14 mouse cellular contexts compared by ENCODE assay signal in genomic region chr17:49172800-49173150, GRCm38 (mm10).
DNase-seq lines count a peak whose midpoint lies in the region; ATAC-seq lines count a peak whose summit lies in the region.
"Had no signal": no experiment of that assay in that cellular context is flagged by ENCODE, and none has a peak within 500 bp of the region (broad histone marks: within the 10 kb centered on the region; RNA-seq: fewer than 3 reads in every experiment).

No protein-coding gene starts in this region.

- H3K36me3 ChIP-seq in forebrain, embryonic 13.5 days (ENCODE audit: poor library complexity, severe bottlenecking): no peaks in the 10 kb centered on the region
- H3K36me3 ChIP-seq in forebrain, embryonic 12.5 days (replicated peaks): no peaks in the 10 kb centered on the region
- no peaks in the 10 kb centered on the region for H3K36me3 ChIP-seq in neural tube, embryonic 11.5 days (ENCODE audit: control insufficient read depth, insufficient read depth, low read length)
- no peaks in the 10 kb centered on the region for H3K36me3 ChIP-seq in neural tube, embryonic 12.5 days
- H3K36me3 ChIP-seq in kidney, embryonic 16.5 days (ENCODE audit: insufficient read depth, low read length): no peaks in the 10 kb centered on the region
- no peaks in the 10 kb centered on the region for H3K36me3 ChIP-seq in kidney, embryonic 14.5 days (ENCODE audit: control insufficient read depth, insufficient read depth, low read length)
- H3K36me3 ChIP-seq: kidney, embryonic 15.5 days had no signal

- 0 out of 2 replicates have a peak overlapping the region, but pooled peaks have one; percentile 51 for H3K9ac ChIP-seq in forebrain, embryonic 13.5 days
- no peak overlapping the region for H3K9ac ChIP-seq in forebrain, embryonic 12.5 days
- no peak overlapping the region for H3K9ac ChIP-seq in neural tube, embryonic 11.5 days (ENCODE audit: low read length)
- no peak overlapping the region for H3K9ac ChIP-seq in neural tube, embryonic 12.5 days
- H3K9ac ChIP-seq in kidney, embryonic 16.5 days (replicated peaks; ENCODE audit: low read length): no peak overlapping the region
- H3K9ac ChIP-seq in kidney, embryonic 14.5 days (ENCODE audit: low read depth, low read length): no peak overlapping the region
- H3K9ac ChIP-seq: kidney, embryonic 15.5 days had no signal

- ATAC-seq in forebrain, embryonic 13.5 days: peak; percentile 3; the same call in 1 of the 2 replicates
- ATAC-seq in forebrain, embryonic 12.5 days (ENCODE audit: low FRiP score): no peak
- ATAC-seq in neural tube, embryonic 11.5 days (ENCODE audit: insufficient read depth, low FRiP score, low TSS enrichment): no peak
- ATAC-seq in neural tube, embryonic 12.5 days (ENCODE audit: low FRiP score, low read depth): no peak
- no peak for ATAC-seq in kidney, embryonic 16.5 days (ENCODE audit: low FRiP score, low TSS enrichment)
- no peak for ATAC-seq in kidney, embryonic 14.5 days (ENCODE audit: low FRiP score, low TSS enrichment)

- H3K4me1 ChIP-seq in forebrain, embryonic 13.5 days: peaks cover 21% of the 10 kb centered on the region
- H3K4me1 ChIP-seq in forebrain, embryonic 12.5 days: peaks cover 16% of the 10 kb centered on the region
- no peaks in the 10 kb centered on the region; the same call in 1 of the 2 replicates for H3K4me1 ChIP-seq in neural tube, embryonic 11.5 days (ENCODE audit: control insufficient read depth, insufficient read depth, low read length)
- H3K4me1 ChIP-seq in neural tube, embryonic 12.5 days: peaks cover 18% of the 10 kb centered on the region
- peaks cover 12% of the 10 kb centered on the region; the same call in 1 of the 2 replicates for H3K4me1 ChIP-seq in kidney, embryonic 16.5 days (ENCODE audit: insufficient read depth, low read length)
- peaks cover 10% of the 10 kb centered on the region; the same call in 1 of the 2 replicates for H3K4me1 ChIP-seq in kidney, embryonic 14.5 days (ENCODE audit: control insufficient read depth, insufficient read depth, low read length)

- no peak overlapping the region for H3K4me3 ChIP-seq in forebrain, embryonic 13.5 days
- no peak overlapping the region for H3K4me3 ChIP-seq in forebrain, embryonic 12.5 days (replicated peaks)
- H3K4me3 ChIP-seq in neural tube, embryonic 11.5 days (ENCODE audit: low read depth, low read length): no peak overlapping the region
- no peak overlapping the region for H3K4me3 ChIP-seq in neural tube, embryonic 12.5 days
- no peak overlapping the region for H3K4me3 ChIP-seq in kidney, embryonic 16.5 days (ENCODE audit: low read length)
- no peak overlapping the region for H3K4me3 ChIP-seq in kidney, embryonic 14.5 days (ENCODE audit: low read length)
- H3K4me3 ChIP-seq: myocyte had no signal

- H3K4me2 ChIP-seq in forebrain, embryonic 13.5 days: no peak overlapping the region
- no peak overlapping the region for H3K4me2 ChIP-seq in forebrain, embryonic 12.5 days
- H3K4me2 ChIP-seq in neural tube, embryonic 11.5 days (ENCODE audit: low read depth): no peak overlapping the region
- peak overlapping the region; percentile 70 for H3K4me2 ChIP-seq in neural tube, embryonic 12.5 days (replicated peaks)
- no peak overlapping the region for H3K4me2 ChIP-seq in kidney, embryonic 16.5 days (replicated peaks; ENCODE audit: low read depth, low read length)
- no peak overlapping the region for H3K4me2 ChIP-seq in kidney, embryonic 14.5 days (replicated peaks; ENCODE audit: low read depth, low read length)

- WGBS in forebrain, embryonic 13.5 days: 60% methylated on average over 8 of the region's 8 CpGs
- WGBS in forebrain, embryonic 12.5 days: 59% methylated on average over 8 of the region's 8 CpGs
- 51% methylated on average over 8 of the region's 8 CpGs for WGBS in neural tube, embryonic 11.5 days
- WGBS in neural tube, embryonic 12.5 days: 52% methylated on average over 8 of the region's 8 CpGs
- 68% methylated on average over 8 of the region's 8 CpGs for WGBS in kidney, embryonic 16.5 days
- WGBS in kidney, embryonic 14.5 days: 65% methylated on average over 8 of the region's 8 CpGs

- H3K27me3 ChIP-seq in forebrain, embryonic 13.5 days: peaks cover 4% of the 10 kb centered on the region; the same call in 1 of the 2 replicates
- H3K27me3 ChIP-seq in forebrain, embryonic 12.5 days: peaks cover 14% of the 10 kb centered on the region
- H3K27me3 ChIP-seq in neural tube, embryonic 11.5 days (ENCODE audit: control insufficient read depth, insufficient read depth, low read length): 0 out of 2 replicates have a peak, but pooled peaks cover 2% of the 10 kb centered on the region
- H3K27me3 ChIP-seq in neural tube, embryonic 12.5 days (replicated peaks): peaks cover 6% of the 10 kb centered on the region; the same call in 1 of the 2 replicates
- peaks cover 14% of the 10 kb centered on the region; the same call in 1 of the 2 replicates for H3K27me3 ChIP-seq in kidney, embryonic 16.5 days (ENCODE audit: insufficient read depth, low read length)
- peaks cover 8% of the 10 kb centered on the region; the same call in 1 of the 2 replicates for H3K27me3 ChIP-seq in kidney, embryonic 14.5 days (ENCODE audit: control insufficient read depth, insufficient read depth, low read length)

- no peaks in the 10 kb centered on the region for H3K9me3 ChIP-seq in forebrain, embryonic 13.5 days (replicated peaks)
- no peaks in the 10 kb centered on the region for H3K9me3 ChIP-seq in forebrain, embryonic 12.5 days
- no peaks in the 10 kb centered on the region for H3K9me3 ChIP-seq in neural tube, embryonic 11.5 days (ENCODE audit: control insufficient read depth, low read length)
- no peaks in the 10 kb centered on the region for H3K9me3 ChIP-seq in neural tube, embryonic 12.5 days
- no peaks in the 10 kb centered on the region for H3K9me3 ChIP-seq in kidney, embryonic 16.5 days (ENCODE audit: low read length)
- H3K9me3 ChIP-seq in kidney, embryonic 14.5 days (ENCODE audit: control insufficient read depth, low read length): no peaks in the 10 kb centered on the region
- H3K9me3 ChIP-seq: kidney, embryonic 15.5 days had no signal

- H3K27ac ChIP-seq in forebrain, embryonic 13.5 days: no peak overlapping the region
- no peak overlapping the region for H3K27ac ChIP-seq in forebrain, embryonic 12.5 days
- H3K27ac ChIP-seq in neural tube, embryonic 11.5 days (ENCODE audit: low read depth, low read length): no peak overlapping the region
- no peak overlapping the region for H3K27ac ChIP-seq in neural tube, embryonic 12.5 days
- no peak overlapping the region for H3K27ac ChIP-seq in kidney, embryonic 16.5 days (ENCODE audit: low read length)
- no peak overlapping the region for H3K27ac ChIP-seq in kidney, embryonic 14.5 days (ENCODE audit: low read depth, low read length)
- H3K27ac ChIP-seq: kidney, embryonic 15.5 days; stomach, postnatal 0 days had no signal

- peak; percentile 23 for DNase-seq in neural tube, embryonic 11.5 days (ENCODE audit: low spot score)
- no peak for DNase-seq in neural tube, embryonic 10.5 days (ENCODE audit: extremely low spot score, low spot score)
- no peak for DNase-seq in MN1 (ENCODE audit: low spot score)
- DNase-seq: cerebellum, adult 8-10 months; heart, adult 11 months; lung, postnatal 4 days had no signal
